Mouse (Mus musculus): ENCODE measurements around the gene Fgd6. TPM values are rescaled to one million over a fixed set of nuclear protein-coding genes. Genes with fewer than 3 reads are reported as not detected.

Gene Fgd6
- polyA plus RNA-seq (2012; fragmentation: generic; extraction: Trizol): under 1 TPM; 0.20 to 0.80 TPM

DNA sequence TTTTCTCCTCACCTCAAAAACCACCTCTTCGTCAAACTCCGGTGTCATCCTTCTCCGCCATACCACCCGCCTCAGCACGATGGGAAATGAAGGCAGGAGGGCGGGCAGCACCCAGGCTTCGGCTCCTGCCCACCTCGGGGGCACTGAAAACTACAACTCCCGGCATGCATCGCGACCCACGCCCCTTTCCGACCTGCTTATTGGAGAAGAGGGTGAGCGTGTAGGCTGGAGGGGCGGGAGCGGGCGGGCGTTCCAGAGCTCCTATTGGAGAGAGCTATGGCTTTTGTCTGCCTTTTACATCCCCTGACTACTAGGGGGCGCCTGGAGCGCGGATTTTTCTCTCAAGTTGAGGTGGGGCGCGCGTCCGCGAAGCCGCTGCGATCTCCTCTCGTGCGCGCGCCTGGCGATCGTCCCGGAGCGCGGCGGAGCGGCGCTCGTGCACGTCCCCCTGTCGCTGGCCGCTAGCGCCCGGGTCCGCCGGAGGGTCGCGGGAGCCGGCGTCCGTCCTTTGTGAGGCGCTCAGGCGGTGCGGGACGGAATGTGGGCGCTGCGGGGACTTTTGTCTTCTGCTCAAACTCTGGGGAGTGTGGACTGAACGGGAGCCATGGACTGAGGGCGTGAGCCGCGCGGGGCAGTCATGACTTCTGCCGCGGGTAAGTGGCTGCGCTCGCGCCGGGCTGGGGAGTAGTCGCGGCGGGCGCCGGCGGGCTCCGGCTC is at the start of gene Fgd6, which contains the start of gene Vezt:
Gene Fgd6 (plus strand): TSS at position 344 of the 717 bp plus-strand sequence.
Gene Vezt (minus strand): TSS at position 160 of the 717 bp plus-strand sequence.

GRCm38 (mm10) chr10:94147756-94148531 is 112.1 kb downstream of the Fgd6 start, which contains the start of gene Nr2c1:
Gene Nr2c1, plus strand, starts transcription at chr10:94148023.

Other genes starting within 250 kb of the Fgd6 start
- under 1 TPM; 0.02 TPM for gene Usp44, start 204.4 kb upstream of the Fgd6 start, polyA plus RNA-seq (2012; fragmentation: generic; extraction: Trizol)
- 100 to 1,000 TPM in 1 of 2 experiments, 10 to 100 TPM in 1; 40.0 to 139 TPM for gene Metap2, start 138.9 kb upstream of the Fgd6 start, polyA plus RNA-seq (2012; fragmentation: generic; extraction: Trizol)
- 10 to 100 TPM in 1 of 2 experiments, 1 to 10 TPM in 1; 2.1 to 13.2 TPM for gene Vezt, start 184 bp upstream of the Fgd6 start, polyA plus RNA-seq (2012; fragmentation: generic; extraction: Trizol)
- gene Nr2c1, start 112.0 kb downstream of the Fgd6 start, polyA plus RNA-seq (2012; fragmentation: generic; extraction: Trizol): 1 to 10 TPM; 1.8 to 8.2 TPM
- gene Ndufa12, start 162.7 kb downstream of the Fgd6 start, polyA plus RNA-seq (2012; fragmentation: generic; extraction: Trizol): 100 to 1,000 TPM; 334 to 421 TPM